Mouse (Mus musculus): ENCODE data around the gene Gadl1. TPM values are rescaled to one million over a fixed set of nuclear protein-coding genes. Genes with fewer than 3 reads are reported as not detected.
A peak's percentile ranks its signal among the peaks of the same experiment; 100 is the strongest.
"Not testable (repeated sequence)": the region's sequence is repeated elsewhere in the genome, so short reads cannot be mapped to it uniquely, and the experiment has no call there.

Gadl1 gene
- polyA plus RNA-seq, 1 experiment = not detected

DNA sequence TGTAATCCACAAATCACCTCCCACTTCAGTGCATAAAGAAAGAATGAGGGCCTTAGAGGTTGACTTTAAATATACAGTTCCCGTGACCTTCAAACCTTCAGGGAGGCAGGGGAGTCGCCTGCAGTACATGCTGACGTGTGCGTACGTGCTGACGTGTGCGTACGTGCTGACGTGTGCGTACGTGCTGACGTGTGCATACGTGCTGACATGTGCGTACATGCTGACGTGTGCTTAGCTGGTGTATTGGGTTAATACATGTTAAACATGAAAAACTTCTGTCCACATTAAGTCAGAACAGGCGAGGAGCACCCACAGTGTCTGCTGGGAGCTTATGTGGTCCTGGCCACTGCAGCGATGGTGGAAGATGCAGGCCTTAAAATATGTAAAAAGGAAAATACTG lies 155.5 kb downstream of the Gadl1 start:
- H3K27me3 ChIP-seq (ENCODE audit: control insufficient read depth, insufficient read depth, low read length) = no peaks in the 10 kb centered on the region
- TF ChIP-seq CTCF (IDR thresholded peaks at IDR 0.05; ENCODE audit: extremely low read depth, insufficient read length, insufficient replicate concordance, low read depth, low read length) (no peak), POLR2A (IDR thresholded peaks at IDR 0.05; ENCODE audit: low read depth, low read length) (no peak)
- WGBS = 89% methylated on average over 17 of the region's 17 CpGs
- H3K27ac ChIP-seq (ENCODE audit: insufficient read depth, low read depth, low read length) = no peak overlapping the region
- H3K36me3 ChIP-seq (ENCODE audit: control insufficient read depth, insufficient read depth, low read length) = no peaks in the 10 kb centered on the region
- no peak overlapping the region for H3K4me3 ChIP-seq (ENCODE audit: low read depth, low read length)
- H3K4me1 ChIP-seq (ENCODE audit: control insufficient read depth, insufficient read depth, insufficient read length, low read length) = no peaks in the 10 kb centered on the region

DNA sequence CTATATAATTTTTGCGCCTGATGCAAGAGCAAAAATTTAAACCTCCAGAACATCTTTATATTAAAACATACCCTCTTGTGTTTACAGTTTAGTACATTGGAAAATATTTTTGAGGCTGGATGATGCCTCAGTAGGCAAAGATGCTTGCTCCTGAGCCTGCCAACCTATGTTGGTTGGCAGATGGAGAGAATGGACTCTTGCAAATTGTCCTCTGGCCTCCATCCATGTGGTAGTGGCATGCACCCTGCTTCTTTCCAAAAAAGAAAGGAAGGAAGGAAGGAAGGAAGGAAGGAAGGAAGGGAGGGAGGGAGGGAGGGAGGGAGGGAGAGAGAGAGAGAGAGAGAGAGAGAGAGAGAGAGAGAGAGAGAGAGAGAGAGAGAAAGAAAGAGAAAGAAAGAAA lies 162.3 kb downstream of the Gadl1 start:
- H3K4me1 ChIP-seq (ENCODE audit: control insufficient read depth, insufficient read depth, insufficient read length, low read length); H3K27ac ChIP-seq (ENCODE audit: insufficient read depth, low read depth, low read length); H3K4me3 ChIP-seq (ENCODE audit: low read depth, low read length); H3K27me3 ChIP-seq (ENCODE audit: control insufficient read depth, insufficient read depth, low read length); H3K36me3 ChIP-seq (ENCODE audit: control insufficient read depth, insufficient read depth, low read length): not testable (repeated sequence)
- 100% methylated on average over 1 of the region's 1 CpGs for WGBS

DNA sequence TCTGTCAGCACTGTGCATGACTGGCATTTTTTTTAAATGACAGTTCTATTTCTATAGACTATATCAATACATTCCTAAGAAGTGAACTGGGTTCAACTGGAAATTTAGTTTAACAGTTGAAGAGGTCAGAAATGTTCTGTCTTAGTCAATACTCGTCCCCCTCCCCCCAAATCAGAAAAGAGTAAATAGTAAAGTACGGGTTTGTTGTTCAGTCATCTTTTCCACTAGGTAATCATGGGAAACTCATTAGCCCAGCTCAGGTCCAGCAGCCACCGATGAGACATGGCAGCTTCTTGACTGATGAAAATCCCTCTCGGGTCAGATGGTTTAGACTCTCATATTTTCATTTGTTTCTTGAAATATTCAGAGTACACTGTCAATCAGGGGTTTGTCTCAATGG lies 166.9 kb downstream of the Gadl1 start:
- Histone ChIP-seq H3K27me3 (ENCODE audit: control insufficient read depth, insufficient read depth, low read length) (no peaks in the 10 kb centered on the region), H3K4me1 (ENCODE audit: control insufficient read depth, insufficient read depth, insufficient read length, low read length) (no peaks in the 10 kb centered on the region), H3K4me3 (ENCODE audit: low read depth, low read length) (no peak overlapping the region), H3K27ac (ENCODE audit: insufficient read depth, low read depth, low read length) (no peak overlapping the region), H3K36me3 (ENCODE audit: control insufficient read depth, insufficient read depth, low read length) (no peaks in the 10 kb centered on the region)
- TF ChIP-seq CTCF (IDR thresholded peaks at IDR 0.05; ENCODE audit: extremely low read depth, insufficient read length, insufficient replicate concordance, low read depth, low read length) (no peak), POLR2A (IDR thresholded peaks at IDR 0.05; ENCODE audit: low read depth, low read length) (no peak)
- WGBS = 70% methylated on average over 4 of the region's 4 CpGs

DNA sequence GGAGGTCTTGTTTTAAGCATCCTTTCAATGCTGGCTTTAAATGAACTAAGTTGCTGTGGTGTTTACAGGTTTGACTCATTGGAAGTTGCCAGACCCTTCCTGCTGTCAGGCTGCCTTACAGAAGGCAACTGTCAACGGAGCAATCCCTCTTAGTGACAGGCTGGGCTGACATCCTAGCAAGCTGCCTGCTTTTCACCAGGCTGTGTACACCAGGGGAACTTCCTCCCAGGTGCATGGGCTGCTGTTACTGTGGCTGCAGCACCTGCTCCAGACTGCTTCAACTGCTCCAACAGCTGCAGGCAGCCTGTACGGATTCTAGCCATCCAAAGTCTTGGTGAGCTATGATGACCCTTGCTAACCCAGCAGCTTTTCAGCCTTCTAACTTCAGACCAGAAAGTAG lies 167.7 kb downstream of the Gadl1 start:
- H3K27me3 ChIP-seq (ENCODE audit: control insufficient read depth, insufficient read depth, low read length) = no peaks in the 10 kb centered on the region
- no peak for TF ChIP-seq CTCF (IDR thresholded peaks at IDR 0.05; ENCODE audit: extremely low read depth, insufficient read length, insufficient replicate concordance, low read depth, low read length)
- no peak for TF ChIP-seq POLR2A (IDR thresholded peaks at IDR 0.05; ENCODE audit: low read depth, low read length)
- H3K27ac ChIP-seq (ENCODE audit: insufficient read depth, low read depth, low read length) = no peak overlapping the region
- 49% methylated on average over 2 of the region's 2 CpGs for whole genome bisulfite sequencing
- no peak overlapping the region for H3K4me3 ChIP-seq (ENCODE audit: low read depth, low read length)
- no peaks in the 10 kb centered on the region for H3K36me3 ChIP-seq (ENCODE audit: control insufficient read depth, insufficient read depth, low read length)
- no peaks in the 10 kb centered on the region for H3K4me1 ChIP-seq (ENCODE audit: control insufficient read depth, insufficient read depth, insufficient read length, low read length)

DNA sequence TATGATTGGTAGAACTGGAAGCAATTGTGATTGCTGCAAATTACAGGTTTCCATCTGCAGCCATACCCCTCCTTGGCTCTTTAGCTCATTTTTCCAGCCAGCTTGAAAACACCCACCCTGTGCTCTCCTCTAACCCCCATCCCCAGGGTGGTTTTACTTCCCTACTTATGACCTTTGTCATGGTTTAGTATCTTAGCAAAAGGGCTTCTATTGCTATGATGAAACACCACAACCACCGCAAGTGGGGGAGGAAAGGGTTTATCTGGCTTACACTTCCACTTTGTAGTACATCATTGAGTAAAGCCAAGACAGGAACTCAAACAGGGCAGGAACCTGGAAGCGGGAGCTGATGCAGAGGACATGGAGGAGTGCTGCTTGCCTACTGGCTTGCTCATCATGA lies 168.2 kb downstream of the Gadl1 start:
- H3K36me3 ChIP-seq (ENCODE audit: control insufficient read depth, insufficient read depth, low read length) = no peaks in the 10 kb centered on the region
- no peak for TF ChIP-seq POLR2A (IDR thresholded peaks at IDR 0.05; ENCODE audit: low read depth, low read length)
- TF ChIP-seq CTCF (IDR thresholded peaks at IDR 0.05; ENCODE audit: extremely low read depth, insufficient read length, insufficient replicate concordance, low read depth, low read length) = no peak

DNA sequence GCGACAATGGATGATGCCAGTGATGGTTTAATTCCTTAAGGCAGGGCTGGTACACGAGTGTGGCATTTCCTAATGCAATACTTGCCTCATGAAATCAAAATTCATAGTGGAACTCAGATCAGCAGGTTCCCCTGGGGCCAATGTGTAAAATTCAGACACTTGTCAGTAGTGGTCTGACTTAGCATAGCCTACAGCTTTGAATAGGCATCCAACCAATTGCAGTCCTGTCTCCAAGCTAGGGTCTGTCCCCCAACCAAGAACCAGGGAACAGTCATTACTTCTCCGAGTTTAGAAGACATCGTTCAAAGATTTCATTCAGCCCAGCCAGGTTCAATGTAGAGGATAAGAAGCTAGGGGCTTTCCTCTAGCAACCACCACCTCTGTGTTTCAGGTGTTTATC lies 172.5 kb downstream of the Gadl1 start:
- WGBS = 83% methylated on average over 4 of the region's 4 CpGs
- peaks cover 2% of the 10 kb centered on the region for H3K4me1 ChIP-seq (ENCODE audit: control insufficient read depth, insufficient read depth, insufficient read length, low read length)
- H3K36me3 ChIP-seq (ENCODE audit: control insufficient read depth, insufficient read depth, low read length) = no peaks in the 10 kb centered on the region
- TF ChIP-seq POLR2A (IDR thresholded peaks at IDR 0.05; ENCODE audit: low read depth, low read length) (no peak), CTCF (IDR thresholded peaks at IDR 0.05; ENCODE audit: extremely low read depth, insufficient read length, insufficient replicate concordance, low read depth, low read length) (no peak)
- no peak overlapping the region for H3K27ac ChIP-seq (ENCODE audit: insufficient read depth, low read depth, low read length)
- H3K27me3 ChIP-seq (ENCODE audit: control insufficient read depth, insufficient read depth, low read length) = no peaks in the 10 kb centered on the region
- H3K4me3 ChIP-seq (ENCODE audit: low read depth, low read length) = no peak overlapping the region

More for the DNA sequence above, 168.2 kb downstream of the Gadl1 start:
- WGBS = 78% methylated on average over 2 of the region's 2 CpGs
- Histone ChIP-seq H3K27me3 (ENCODE audit: control insufficient read depth, insufficient read depth, low read length) (no peaks in the 10 kb centered on the region), H3K4me3 (ENCODE audit: low read depth, low read length) (no peak overlapping the region), H3K27ac (ENCODE audit: insufficient read depth, low read depth, low read length) (no peak overlapping the region), H3K4me1 (ENCODE audit: control insufficient read depth, insufficient read depth, insufficient read length, low read length) (no peaks in the 10 kb centered on the region)

DNA sequence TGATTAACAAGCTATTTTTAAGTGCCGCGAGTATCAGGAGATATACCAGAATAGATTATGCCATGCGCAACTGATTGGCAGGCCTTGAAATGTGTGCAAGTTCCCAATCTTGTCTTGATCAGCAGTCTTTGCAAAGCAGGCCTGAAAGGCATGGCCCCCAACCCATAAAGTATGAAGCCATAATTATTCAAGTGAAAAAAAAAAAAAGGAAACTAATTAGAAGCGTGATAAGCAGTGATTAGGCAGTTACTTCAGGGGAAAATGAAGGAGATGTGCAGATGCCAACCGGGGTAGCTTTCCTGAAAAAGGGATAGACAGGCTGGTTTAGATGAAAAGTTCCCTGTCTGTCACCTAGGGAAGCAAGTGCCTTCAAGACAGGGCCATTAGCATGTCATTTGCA lies 174.0 kb downstream of the Gadl1 start:
- Histone ChIP-seq H3K4me3 (ENCODE audit: low read depth, low read length) (no peak overlapping the region), H3K27me3 (ENCODE audit: control insufficient read depth, insufficient read depth, low read length) (no peaks in the 10 kb centered on the region), H3K4me1 (ENCODE audit: control insufficient read depth, insufficient read depth, insufficient read length, low read length) (peaks cover 2% of the 10 kb centered on the region), H3K36me3 (ENCODE audit: control insufficient read depth, insufficient read depth, low read length) (no peaks in the 10 kb centered on the region), H3K27ac (ENCODE audit: insufficient read depth, low read depth, low read length) (no peak overlapping the region)
- TF ChIP-seq POLR2A (IDR thresholded peaks at IDR 0.05; ENCODE audit: low read depth, low read length) = no peak
- TF ChIP-seq CTCF (IDR thresholded peaks at IDR 0.05; ENCODE audit: extremely low read depth, insufficient read length, insufficient replicate concordance, low read depth, low read length) = no peak
- WGBS = 88% methylated on average over 5 of the region's 5 CpGs

DNA sequence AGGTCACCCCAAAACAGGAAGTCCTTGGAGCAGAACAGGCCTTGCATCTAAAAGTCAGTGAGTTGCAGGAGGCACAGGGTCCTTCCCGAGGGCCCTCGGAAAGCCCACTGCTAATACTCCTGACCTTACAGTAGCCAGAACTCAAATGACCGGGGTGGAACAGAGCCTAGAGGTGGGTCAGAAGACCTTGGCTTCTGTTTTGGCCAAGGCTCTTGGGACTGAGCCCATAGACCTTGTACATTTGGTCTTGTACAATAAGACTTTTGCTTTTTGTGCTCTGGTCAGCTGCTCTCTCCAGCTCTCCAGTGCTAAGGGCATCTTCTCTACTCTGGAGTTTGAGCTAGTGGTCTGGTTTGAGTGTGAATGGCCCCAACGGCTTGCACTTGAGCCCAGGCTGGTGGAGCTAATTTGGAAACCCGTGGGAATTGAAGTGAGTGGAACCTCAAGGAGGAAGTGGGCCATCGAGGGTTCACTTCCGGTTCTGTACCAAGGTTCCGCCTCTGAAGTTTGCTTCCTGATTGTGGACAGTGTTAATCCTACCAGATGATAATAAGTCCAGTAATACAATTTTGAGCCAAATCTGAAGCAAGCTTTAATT lies 174.6 kb downstream of the Gadl1 start:
- no peak overlapping the region for H3K4me3 ChIP-seq (ENCODE audit: low read depth, low read length)
- H3K4me1 ChIP-seq (ENCODE audit: control insufficient read depth, insufficient read depth, insufficient read length, low read length) = peaks cover 2% of the 10 kb centered on the region
- WGBS = 66% methylated on average over 8 of the region's 8 CpGs
- peak overlapping the region; percentile 54 for H3K27ac ChIP-seq (ENCODE audit: insufficient read depth, low read depth, low read length)
- H3K36me3 ChIP-seq (ENCODE audit: control insufficient read depth, insufficient read depth, low read length) = 0 out of 2 replicates have a peak, but pooled peaks cover 4% of the 10 kb centered on the region
- TF ChIP-seq POLR2A (IDR thresholded peaks at IDR 0.05; ENCODE audit: low read depth, low read length) (no peak), CTCF (IDR thresholded peaks at IDR 0.05; ENCODE audit: extremely low read depth, insufficient read length, insufficient replicate concordance, low read depth, low read length) (no peak)
- no peaks in the 10 kb centered on the region for H3K27me3 ChIP-seq (ENCODE audit: control insufficient read depth, insufficient read depth, low read length)
